Mouse (Mus musculus) common myeloid progenitor, adult 5-6 weeks (primary cell): ENCODE data around the gene Ckb. TPM values are rescaled to one million over a fixed set of nuclear protein-coding genes. Genes with fewer than 3 reads are reported as not detected.

Source experiments
- ATAC-seq: replicated peaks from 2 replicates; pipeline ENCODE4 v1.8.0; 2016; ENCODE audit warnings: low read depth, mild to moderate bottlenecking, moderate TSS enrichment, inconsistent platforms; ENCODE audit not compliant: poor library complexity, severe bottlenecking
- total RNA-seq: library from RNA; stranded (forward); fragments of 200-1000, 187-1606 nt; gene quantifications from 2 replicates; pipeline ENCODE4 v1.2.3, GENCODE M21; 2017

Gene Ckb
- total RNA-seq, 1 experiment from 2014 or later: 1.1 TPM

GRCm38 (mm10) chr12:111693341-111694270, 21.5 kb upstream of the Ckb start:
- no peak for ATAC-seq

GRCm38 (mm10) chr12:111692899-111693298, 20.8 kb upstream of the Ckb start:
- ATAC-seq: no peak

- ATAC-seq: peak; percentile 84
Observed at GRCm38 (mm10) chr12:111691346-111691872, 19.3 kb upstream of the Ckb start.

- ATAC-seq: no peak
Observed at GRCm38 (mm10) chr12:111689426-111689825, 17.3 kb upstream of the Ckb start.

GRCm38 (mm10) chr12:111688069-111688428, 15.9 kb upstream of the Ckb start:
- ATAC-seq: no peak

GRCm38 (mm10) chr12:111687350-111688068, 15.4 kb upstream of the Ckb start:
- ATAC-seq: no peak

- no peak for ATAC-seq
Observed at GRCm38 (mm10) chr12:111686390-111686789, 14.3 kb upstream of the Ckb start.

GRCm38 (mm10) chr12:111682806-111683205, 10.7 kb upstream of the Ckb start:
- no peak for ATAC-seq

GRCm38 (mm10) chr12:111682003-111682402, 9.9 kb upstream of the Ckb start:
- ATAC-seq: no peak

GRCm38 (mm10) chr12:111681305-111681704, 9.2 kb upstream of the Ckb start:
- ATAC-seq: no peak

GRCm38 (mm10) chr12:111680661-111681060, 8.5 kb upstream of the Ckb start:
- ATAC-seq: no peak

- no peak for ATAC-seq
Observed at GRCm38 (mm10) chr12:111678997-111679396, 6.9 kb upstream of the Ckb start.

GRCm38 (mm10) chr12:111678670-111678933, 6.5 kb upstream of the Ckb start:
- ATAC-seq: no peak

- ATAC-seq: peak; percentile 80
Observed at GRCm38 (mm10) chr12:111677882-111678669, 5.9 kb upstream of the Ckb start, which contains the start of gene Trmt61a. Trmt61a (plus strand) TSS chr12:111678105.

- ATAC-seq: no peak
Observed at GRCm38 (mm10) chr12:111677421-111677820, 5.3 kb upstream of the Ckb start.

- no peak for ATAC-seq
Observed at GRCm38 (mm10) chr12:111675797-111676580, 3.9 kb upstream of the Ckb start.

GRCm38 (mm10) chr12:111674850-111675486, 2.8 kb upstream of the Ckb start:
- peak; percentile 23 for ATAC-seq

- ATAC-seq: no peak
Observed at GRCm38 (mm10) chr12:111672581-111672980, 443 bp upstream of the Ckb start.

GRCm38 (mm10) chr12:111671431-111671902, 671 bp downstream of the Ckb start:
- no peak for ATAC-seq
